ENCODE assay signal across 34 mouse cellular contexts in the genomic region with DNA sequence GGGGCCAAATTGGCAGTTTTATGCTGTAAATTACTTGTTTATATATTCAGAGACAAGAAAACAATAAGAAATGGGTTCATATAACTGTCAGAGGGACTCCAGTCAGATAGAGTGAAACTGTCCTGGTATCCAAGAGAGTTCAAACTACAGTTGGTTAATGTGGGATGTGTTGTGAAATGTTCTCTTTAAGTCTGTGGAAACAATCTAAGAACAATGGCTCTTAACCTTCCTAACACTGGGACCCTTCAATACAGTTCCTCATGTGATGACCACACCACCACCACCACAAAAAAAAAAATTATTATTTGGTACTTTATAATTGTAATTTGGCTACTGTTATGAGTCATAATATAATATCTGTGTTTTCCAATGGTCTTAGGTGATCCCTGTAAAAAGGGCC. TPM values are rescaled to one million over a fixed set of nuclear protein-coding genes. Genes with fewer than 3 reads are reported as not detected.
"Had no signal": no experiment of that assay in that cellular context is flagged by ENCODE, and none has a peak within 500 bp of the region (broad histone marks: within the 10 kb centered on the region; RNA-seq: fewer than 3 reads in every experiment).

No protein-coding gene starts in this region.

- H3K4me1 ChIP-seq: limb, embryonic 12.5 days; limb, embryonic 13.5 days; liver, embryonic 12.5 days; liver, embryonic 13.5 days; liver, embryonic 15.5 days; midbrain, embryonic 10.5 days; midbrain, embryonic 12.5 days; midbrain, embryonic 13.5 days; midbrain, embryonic 15.5 days; neural tube, embryonic 12.5 days had no signal

- H3K36me3 ChIP-seq: liver, embryonic 12.5 days; liver, embryonic 13.5 days; liver, embryonic 15.5 days; midbrain, embryonic 10.5 days; midbrain, embryonic 12.5 days; midbrain, embryonic 13.5 days; midbrain, embryonic 15.5 days; neural tube, embryonic 12.5 days had no signal

- H3K27ac ChIP-seq: limb, embryonic 10.5 days; limb, embryonic 12.5 days; limb, embryonic 13.5 days; limb, embryonic 15.5 days; liver, embryonic 12.5 days; liver, embryonic 13.5 days; liver, embryonic 14.5 days; liver, embryonic 15.5 days; lung, embryonic 15.5 days; macrophage; midbrain, embryonic 10.5 days; midbrain, embryonic 12.5 days; midbrain, embryonic 13.5 days; midbrain, embryonic 15.5 days; neural tube, embryonic 12.5 days had no signal

- DNase-seq: left cerebral cortex, postnatal 4 days; liver; liver, embryonic 13.5 days; liver, postnatal 0 days; lung, adult 18-20 months; lung, adult 2 months; lung, embryonic 14.5 days; lung, postnatal 10 days; lung, postnatal 14 days; lung, postnatal 36 days; lung, postnatal 4 days; midbrain, embryonic 14.5 days had no signal

- H3K4me2 ChIP-seq: limb, embryonic 12.5 days; limb, embryonic 13.5 days; limb, embryonic 15.5 days; liver, embryonic 11.5 days; liver, embryonic 12.5 days; liver, embryonic 13.5 days; liver, embryonic 15.5 days; lung, embryonic 14.5 days; lung, embryonic 15.5 days; midbrain, embryonic 11.5 days; midbrain, embryonic 12.5 days; midbrain, embryonic 13.5 days; midbrain, embryonic 15.5 days; neural tube, embryonic 12.5 days had no signal

- ATAC-seq: liver, embryonic 12.5 days; liver, postnatal 0 days; lung, postnatal 0 days; midbrain, embryonic 13.5 days; midbrain, embryonic 15.5 days; midbrain, embryonic 16.5 days had no signal

- H3K4me3 ChIP-seq: limb, embryonic 10.5 days; limb, embryonic 12.5 days; limb, embryonic 13.5 days; limb, embryonic 15.5 days; liver, embryonic 12.5 days; liver, embryonic 13.5 days; liver, embryonic 15.5 days; lung, embryonic 15.5 days; megakaryocyte, embryonic 14.5 days; midbrain, embryonic 10.5 days; midbrain, embryonic 12.5 days; midbrain, embryonic 13.5 days; midbrain, embryonic 15.5 days; myocyte; neural tube, embryonic 12.5 days had no signal

- H3K9me3 ChIP-seq: limb, embryonic 10.5 days; limb, embryonic 12.5 days; limb, embryonic 13.5 days; limb, embryonic 15.5 days; liver, embryonic 12.5 days; liver, embryonic 13.5 days; liver, embryonic 15.5 days; lung, embryonic 15.5 days; megakaryocyte, embryonic 14.5 days; midbrain, embryonic 10.5 days; midbrain, embryonic 12.5 days; midbrain, embryonic 13.5 days; midbrain, embryonic 15.5 days; neural tube, embryonic 12.5 days had no signal

- H3K9ac ChIP-seq: limb, embryonic 12.5 days; limb, embryonic 13.5 days; limb, embryonic 15.5 days; liver, embryonic 12.5 days; liver, embryonic 13.5 days; liver, embryonic 14.5 days; liver, embryonic 15.5 days; liver, postnatal 0 days; lung, embryonic 14.5 days; lung, embryonic 15.5 days; midbrain, embryonic 12.5 days; midbrain, embryonic 13.5 days; midbrain, embryonic 15.5 days; neural tube, embryonic 12.5 days had no signal

- H3K27me3 ChIP-seq: limb, embryonic 12.5 days; limb, embryonic 13.5 days; limb, embryonic 15.5 days; liver, embryonic 12.5 days; liver, embryonic 13.5 days; liver, embryonic 15.5 days; lung, embryonic 15.5 days; megakaryocyte, embryonic 14.5 days; midbrain, embryonic 12.5 days; midbrain, embryonic 13.5 days; midbrain, embryonic 15.5 days; neural tube, embryonic 12.5 days had no signal

RNA-seq across cellular contexts. Expression of a gene that starts 38.2 kb away (rescaled TPM):
- total RNA-seq: megakaryocyte-erythroid progenitor cell, adult 5-6 weeks; monocyte, adult 5-6 weeks had no signal
- polyA plus RNA-seq: macrophage had no signal
